Mouse (Mus musculus) megakaryocyte-erythroid progenitor cell, adult 5-6 weeks (primary cell): ENCODE measurements around the gene Gpi1. TPM values are rescaled to one million over a fixed set of nuclear protein-coding genes. Genes with fewer than 3 reads are reported as not detected.

Source experiments
- ATAC-seq: replicated peaks from 2 replicates; pipeline ENCODE4 v1.8.0; 2016; ENCODE audit warnings: mild to moderate bottlenecking, inconsistent platforms; ENCODE audit not compliant: severe bottlenecking, poor library complexity, low FRiP score, low TSS enrichment
- total RNA-seq, 2 experiments: library from RNA; stranded (forward) in 1 of 2; stranded (reverse) in 1 of 2; fragments of 200-1000, 215-1000 nt in 1 of 2; fragments of >200 nt in 1 of 2; fragmentation: Nextera tagmentation in 1 of 2; gene quantifications; 2 replicates each; pipeline ENCODE4 v1.2.3; 2014 to 2017

Gpi1 gene
- total RNA-seq (2014; fragmentation: Nextera tagmentation) (178 and 238 TPM in 2 replicates), total RNA-seq (2017) (139 and 227 TPM in 2 replicates)

- peak; percentile 63 for ATAC-seq
Observed at GRCm38 (mm10) chr7:34230116-34230515, at the start of gene Gpi1. Gene Gpi1 (minus strand): TSS chr7:34230336.

DNA sequence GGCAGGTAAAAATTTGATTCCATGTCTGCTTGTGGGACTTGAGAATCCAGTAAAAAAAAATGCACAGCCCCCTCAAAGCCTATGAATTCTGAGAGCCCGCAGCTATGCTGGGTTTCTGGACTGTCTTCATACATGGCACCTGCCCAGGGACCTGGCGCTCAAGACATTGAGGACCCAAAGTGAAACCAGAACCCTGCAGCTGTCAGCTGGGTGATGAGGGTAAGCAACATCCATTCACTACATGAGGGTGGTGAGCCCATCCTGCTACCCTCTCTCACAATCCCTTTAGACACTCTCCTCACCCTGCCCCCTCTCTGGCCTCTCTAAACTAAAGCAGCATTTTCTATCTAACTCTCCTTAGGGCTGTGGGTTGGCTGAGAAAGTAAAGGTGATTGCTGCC lies 47.5 kb upstream of the Gpi1 start:
- ATAC-seq, result no peak

DNA sequence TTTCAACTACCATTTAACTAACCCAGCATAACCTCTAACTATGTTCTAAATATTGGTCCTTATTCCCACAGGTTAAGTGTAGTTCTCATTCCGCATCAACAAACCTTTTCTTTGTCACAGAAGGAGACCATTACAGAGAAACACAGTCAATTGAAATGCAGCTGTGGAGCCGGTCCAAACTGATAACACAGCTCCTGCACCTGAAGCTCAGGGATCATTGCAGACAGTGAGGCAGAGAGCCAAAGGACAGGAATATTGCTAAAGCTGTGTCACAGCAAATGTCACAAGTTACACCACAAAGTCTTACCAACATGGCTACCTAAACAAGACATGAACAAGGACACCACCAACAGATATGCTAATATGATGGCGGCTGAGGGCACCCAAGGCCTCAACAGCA lies 45.9 kb upstream of the Gpi1 start:
- no peak for ATAC-seq

GRCm38 (mm10) chr7:34272465-34272864 lies 42.3 kb upstream of the Gpi1 start:
- no peak for ATAC-seq

DNA sequence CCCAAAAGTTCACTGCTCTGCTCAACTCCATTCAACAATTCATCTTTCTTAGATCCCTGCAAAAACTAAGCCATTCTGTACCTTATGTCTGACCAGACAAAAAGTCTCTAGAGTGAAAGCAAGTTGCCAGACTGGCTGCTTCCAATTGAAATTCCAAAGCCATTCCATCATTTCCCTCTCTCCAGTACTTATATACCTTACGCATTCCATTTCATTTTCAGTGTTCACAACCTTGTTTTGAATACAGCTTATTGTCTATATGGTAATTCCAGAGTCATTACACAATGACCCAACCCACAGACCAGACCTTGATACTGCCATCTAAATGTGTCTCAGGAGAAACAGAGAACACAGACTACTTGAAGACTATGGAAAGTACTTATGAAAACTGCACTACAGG lies 38.3 kb upstream of the Gpi1 start:
- ATAC-seq, result no peak

- no peak for ATAC-seq
Observed at GRCm38 (mm10) chr7:34266421-34266820, 36.3 kb upstream of the Gpi1 start.

GRCm38 (mm10) chr7:34265876-34266346 lies 35.8 kb upstream of the Gpi1 start:
- peak; percentile 95 for ATAC-seq

DNA sequence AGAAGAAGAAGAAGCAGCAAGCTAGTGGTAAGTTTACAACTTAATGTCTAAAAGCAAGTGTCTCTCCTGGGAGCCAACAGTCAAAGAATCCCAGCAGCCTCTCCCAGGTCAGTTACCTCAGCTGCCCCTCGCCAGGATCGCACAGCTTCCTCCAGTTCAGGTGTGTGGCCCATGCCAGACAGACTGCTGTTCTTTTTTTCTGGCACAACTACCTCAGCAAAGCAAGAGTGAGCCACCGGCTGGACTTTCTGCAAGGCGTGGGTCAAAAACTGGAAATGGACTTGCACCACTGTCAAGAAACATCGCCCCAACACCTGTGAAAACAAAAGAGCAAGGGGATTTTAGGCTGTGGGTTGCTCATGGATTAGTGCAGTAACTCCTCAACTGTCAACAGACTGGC lies 33.3 kb upstream of the Gpi1 start:
- ATAC-seq, result no peak

DNA sequence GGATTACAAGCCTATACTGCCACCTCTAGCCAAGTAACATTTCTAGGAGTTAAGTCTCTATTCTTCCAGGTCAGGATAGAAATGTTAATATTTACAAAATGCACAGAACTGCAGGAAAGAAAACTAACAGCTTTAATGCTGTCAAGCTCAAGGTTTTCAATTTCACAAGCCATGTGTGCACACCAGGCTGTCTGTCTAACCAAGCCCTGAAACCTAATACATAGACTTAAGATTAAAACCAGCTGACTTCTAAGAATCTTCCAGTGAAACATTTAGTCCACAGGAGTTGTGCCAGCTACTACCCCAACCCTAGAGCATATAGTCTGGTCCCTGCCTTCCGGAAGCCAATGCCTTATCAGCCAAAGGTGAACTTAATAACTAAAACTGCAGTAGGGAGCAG lies 28.3 kb upstream of the Gpi1 start:
- no peak for ATAC-seq

DNA sequence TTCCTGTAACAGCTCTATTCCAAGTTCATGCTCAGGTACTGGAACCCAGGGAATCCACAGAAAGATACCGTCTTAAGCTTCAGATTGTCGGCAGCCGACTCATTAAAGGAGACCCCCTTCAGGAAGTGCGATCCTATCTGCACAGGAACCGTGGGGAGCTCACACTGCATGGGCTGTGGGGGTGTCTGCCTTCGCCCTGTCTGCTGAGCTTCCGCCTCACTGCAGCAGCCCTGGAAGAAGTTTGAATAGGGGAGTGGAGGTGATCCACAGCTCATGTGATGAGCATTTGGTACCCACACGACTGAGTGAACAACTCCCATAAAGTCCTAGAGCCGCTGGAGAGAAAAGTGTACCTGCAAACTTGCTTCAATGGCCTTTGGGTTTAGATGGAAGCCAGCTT lies 27.1 kb upstream of the Gpi1 start:
- ATAC-seq, result no peak

DNA sequence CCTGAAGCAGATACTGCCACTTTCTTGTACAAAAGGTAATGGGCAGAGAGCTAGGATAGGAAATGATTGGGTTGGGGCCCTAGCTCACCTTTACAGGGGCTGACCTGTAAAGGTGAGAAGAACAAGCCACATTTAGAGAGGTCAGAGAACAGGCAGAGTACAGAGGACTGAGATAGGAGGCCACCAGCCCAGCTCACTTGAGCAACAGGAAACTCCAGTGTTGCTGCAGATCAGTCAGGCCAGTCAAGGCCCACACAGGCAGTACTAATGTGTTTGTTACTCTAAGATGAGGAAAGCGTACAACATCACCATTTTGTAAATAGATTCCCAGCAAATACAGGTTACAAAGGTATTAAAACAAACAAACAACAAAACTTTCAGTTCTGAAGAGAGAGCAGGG lies 25.8 kb upstream of the Gpi1 start:
- no peak for ATAC-seq

- no peak for ATAC-seq
Observed at GRCm38 (mm10) chr7:34255137-34255536, 25.0 kb upstream of the Gpi1 start.

GRCm38 (mm10) chr7:34252030-34252429 lies 21.9 kb upstream of the Gpi1 start:
- no peak for ATAC-seq

DNA sequence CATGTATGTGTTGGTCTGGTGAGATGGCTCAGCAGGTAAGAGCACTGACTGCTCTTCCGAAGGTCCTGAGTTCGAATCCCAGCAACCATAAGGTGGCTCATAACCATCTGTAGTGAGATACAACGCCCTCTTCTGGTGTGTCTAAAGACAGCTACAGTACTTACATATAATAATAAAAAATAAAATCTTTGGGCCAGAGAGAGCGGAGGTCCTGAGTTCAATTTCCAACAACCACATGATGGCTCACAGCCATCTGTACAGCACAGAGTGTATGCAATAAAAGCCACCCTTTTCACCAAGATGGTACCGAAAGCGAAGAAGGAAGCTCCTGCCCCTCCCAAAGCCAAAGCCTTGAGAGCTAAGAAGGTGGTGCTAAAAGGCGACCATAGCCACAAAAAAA lies 20.6 kb upstream of the Gpi1 start, which contains the start of gene Gm6096:
TSS of gene Gm6096 (plus strand) at position 301 of the 400 bp plus-strand sequence.
- no peak for ATAC-seq

GRCm38 (mm10) chr7:34246870-34247499 lies 16.8 kb upstream of the Gpi1 start:
- no peak for ATAC-seq

- ATAC-seq, result no peak
Observed at GRCm38 (mm10) chr7:34242176-34242575, 12.0 kb upstream of the Gpi1 start.

GRCm38 (mm10) chr7:34238086-34238485 lies 8.0 kb upstream of the Gpi1 start:
- no peak for ATAC-seq

GRCm38 (mm10) chr7:34235602-34236001 lies 5.5 kb upstream of the Gpi1 start:
- ATAC-seq, result no peak

DNA sequence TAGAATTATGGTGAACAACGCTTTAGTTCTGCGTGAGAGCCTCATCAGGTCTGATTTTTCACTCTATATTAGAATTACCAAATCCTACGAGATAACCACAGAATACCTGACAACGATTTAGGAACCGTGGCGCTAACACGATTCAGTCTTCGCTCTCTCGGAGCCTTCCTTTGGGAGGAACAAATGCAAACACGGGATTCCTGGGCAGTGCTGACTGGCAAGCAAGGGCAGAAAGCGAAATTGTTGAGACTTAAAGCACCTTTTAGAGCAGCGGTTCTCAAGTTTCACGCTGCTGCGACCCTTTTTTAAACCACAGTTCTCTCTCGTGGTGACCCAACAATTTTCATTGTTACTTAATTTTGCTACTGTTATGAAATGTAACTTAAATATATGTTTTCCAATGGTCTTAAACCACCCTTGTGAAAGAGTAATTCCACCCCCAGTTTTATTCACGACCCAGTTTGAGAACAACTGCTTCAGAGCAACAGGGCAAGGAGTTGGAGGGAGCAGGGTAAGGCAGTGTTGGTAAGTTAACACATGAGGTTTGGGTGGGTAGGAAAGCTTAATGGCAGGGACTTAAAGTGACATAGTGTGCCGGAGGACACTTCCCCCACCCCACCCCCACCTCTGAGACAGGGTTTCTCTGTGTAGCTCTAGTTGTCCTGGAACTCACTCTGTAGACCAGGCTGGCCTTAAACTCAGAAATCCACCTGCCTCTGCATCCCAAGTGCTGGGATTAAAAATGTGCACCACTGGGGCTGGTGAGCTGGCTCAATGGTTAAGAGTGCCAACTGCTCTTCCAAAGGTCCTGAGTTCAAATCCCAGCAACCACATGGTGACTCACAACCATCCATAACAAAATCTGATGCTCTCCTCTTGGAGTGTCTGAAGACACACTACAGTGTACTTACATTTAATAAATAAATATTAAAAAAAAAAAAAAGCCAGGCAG lies 4.8 kb upstream of the Gpi1 start:
- ATAC-seq, result peak; percentile 3; the same call in 1 of the 2 replicates

DNA sequence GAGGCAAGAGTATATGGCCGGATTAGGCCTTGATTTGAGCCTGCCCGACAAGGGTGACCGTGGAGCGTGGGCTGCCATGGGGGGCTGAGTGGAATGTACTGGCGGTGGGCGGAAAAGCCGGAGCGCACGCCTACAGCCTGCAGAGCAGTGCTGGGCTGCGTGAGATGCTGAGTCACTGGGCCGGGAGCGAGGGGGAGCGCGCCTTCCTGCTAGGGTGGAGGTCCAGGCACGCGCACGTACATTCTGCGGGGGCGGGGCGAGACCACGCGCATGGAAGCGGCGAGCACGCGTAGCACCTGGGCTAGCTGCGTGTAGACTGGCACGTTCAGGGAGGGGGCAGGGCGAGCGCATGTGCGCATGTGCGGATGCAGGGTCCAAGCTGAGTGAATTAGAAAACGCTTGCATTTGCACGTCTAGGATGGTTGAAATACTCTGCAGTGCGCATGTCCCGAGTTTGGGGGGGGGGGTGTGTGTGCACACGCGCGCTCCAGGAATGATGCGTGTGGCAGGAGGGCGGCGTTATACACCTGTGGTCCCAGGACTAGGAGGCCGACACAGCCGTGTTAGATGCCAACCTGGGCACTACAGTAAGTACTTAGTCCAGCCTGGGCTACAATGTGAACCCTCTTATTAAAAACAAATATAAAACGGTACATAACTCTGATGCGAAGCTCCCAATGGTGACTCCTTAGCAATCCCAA lies 3.9 kb upstream of the Gpi1 start:
- ATAC-seq, result peak; percentile 88
